Mouse (Mus musculus) lung, adult 2 months (tissue): ENCODE data around the gene Nt5c1a.

ENCODE experiments used
- CTCF ChIP-seq: fragments of 200-500 bp; IDR thresholded peaks from 2 replicates; pipeline ENCODE4 v1.5.1; 2011; ENCODE audit warnings: mild to moderate bottlenecking, low read length, control low read depth; ENCODE audit not compliant: insufficient read depth
- POLR2A ChIP-seq: fragments of 200-500 bp; IDR thresholded peaks from 2 replicates; pipeline ENCODE4 v1.6.1; 2011; ENCODE audit warnings: low read depth, mild to moderate bottlenecking, control low read depth, low read length, borderline replicate concordance; ENCODE audit errors: extremely low read depth

DNA sequence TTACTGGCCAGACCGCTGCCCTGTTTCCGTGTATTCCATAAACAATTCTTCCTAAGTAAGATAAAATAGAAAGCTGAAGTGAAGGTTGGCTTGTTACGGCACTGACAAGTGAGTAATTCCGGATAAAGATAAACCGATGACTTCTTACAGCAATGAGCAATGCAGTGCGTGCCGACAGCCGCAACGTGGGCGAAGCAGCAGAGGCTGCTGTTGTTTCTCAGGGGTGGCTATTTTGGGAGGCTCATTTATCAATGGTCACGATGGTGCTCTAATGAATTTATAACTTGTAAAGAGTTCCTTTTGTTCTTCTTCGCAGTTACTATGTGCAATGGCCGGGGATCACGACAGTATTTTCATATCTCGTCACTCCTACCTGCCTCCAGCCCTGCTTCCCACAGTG, 37.1 kb upstream of the Nt5c1a start:
- TF ChIP-seq CTCF (no peak), POLR2A (no peak)
